Mouse (Mus musculus) thymus, postnatal 0 days (tissue): ENCODE measurements around the gene 1190005I06Rik. TPM values are rescaled to one million over a fixed set of nuclear protein-coding genes. Genes with fewer than 3 reads are reported as not detected.
A peak's percentile ranks its signal among the peaks of the same experiment; 100 is the strongest.

Experiments used
- DNase-seq: peaks from one replicate; pipeline ENCODE4 v3.0.0-alpha.2; 2015; ENCODE audit warnings: low spot score
- polyA plus RNA-seq: library from polyadenylated mRNA; unstranded; fragments of >200 nt; fragmentation: Nextera tagmentation; extraction: Ambion mirVana; gene quantifications from 2 replicates; pipeline ENCODE4 v1.2.1, GENCODE M21; 2015

1190005I06Rik gene
- polyA plus RNA-seq, 1 experiment from 2014 or later, result 2.1 TPM

DNA sequence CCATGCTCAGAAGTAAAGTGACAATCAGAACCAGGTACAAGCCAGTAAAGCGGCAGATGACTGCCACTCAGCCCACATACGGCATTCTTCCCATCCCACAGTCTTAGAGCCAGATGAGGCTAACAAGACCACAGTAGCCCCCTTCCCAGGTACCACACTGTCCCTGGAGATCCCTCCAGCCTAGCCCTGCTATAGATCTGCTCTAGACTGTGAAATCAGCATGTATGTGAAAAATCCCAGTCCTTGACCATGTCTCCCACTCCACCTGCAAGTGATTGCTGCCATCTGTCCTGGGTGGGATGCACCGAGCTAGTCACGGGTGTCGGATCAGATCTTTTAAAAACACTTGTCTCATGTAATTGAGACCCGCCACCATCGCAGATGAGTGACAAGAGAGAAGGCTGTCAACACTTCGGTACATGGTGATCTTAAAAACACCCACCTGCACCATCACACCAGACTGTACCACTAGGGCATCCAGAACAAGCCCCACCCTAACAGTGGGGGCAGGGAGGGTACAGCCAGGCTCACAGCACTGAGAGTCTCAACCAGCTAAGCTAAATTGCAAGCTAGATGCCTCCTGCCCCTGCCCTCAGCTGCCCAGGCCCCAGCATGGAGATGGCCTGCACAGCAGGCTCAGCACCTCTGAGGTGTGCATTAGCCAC is 67.0 kb downstream of the 1190005I06Rik start:
- no peak for DNase-seq

GRCm38 (mm10) chr8:120577821-120578220 is 69.6 kb downstream of the 1190005I06Rik start:
- no peak for DNase-seq

- DNase-seq, result no peak
Observed at GRCm38 (mm10) chr8:120575801-120576200, 71.6 kb downstream of the 1190005I06Rik start.

DNA sequence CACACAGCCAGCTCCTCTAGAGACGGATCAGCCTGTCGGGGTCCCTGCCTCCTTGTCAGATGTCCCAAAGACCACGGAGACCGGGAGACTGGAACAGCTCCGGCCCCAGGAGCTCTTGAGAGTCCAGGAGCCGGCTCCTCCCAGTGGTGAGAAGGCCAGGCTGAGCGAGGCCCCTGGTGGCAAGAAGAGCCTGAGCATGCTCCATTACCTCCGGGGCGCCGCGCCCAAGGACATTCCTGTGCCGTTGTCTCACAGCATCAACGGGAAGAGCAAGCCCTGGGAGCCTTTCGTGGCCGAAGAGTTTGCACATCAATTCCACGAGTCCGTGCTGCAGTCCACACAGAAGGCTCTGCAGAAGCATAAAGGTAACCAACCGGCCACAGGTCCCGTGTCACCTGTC is 72.5 kb downstream of the 1190005I06Rik start:
- DNase-seq, result no peak

DNA sequence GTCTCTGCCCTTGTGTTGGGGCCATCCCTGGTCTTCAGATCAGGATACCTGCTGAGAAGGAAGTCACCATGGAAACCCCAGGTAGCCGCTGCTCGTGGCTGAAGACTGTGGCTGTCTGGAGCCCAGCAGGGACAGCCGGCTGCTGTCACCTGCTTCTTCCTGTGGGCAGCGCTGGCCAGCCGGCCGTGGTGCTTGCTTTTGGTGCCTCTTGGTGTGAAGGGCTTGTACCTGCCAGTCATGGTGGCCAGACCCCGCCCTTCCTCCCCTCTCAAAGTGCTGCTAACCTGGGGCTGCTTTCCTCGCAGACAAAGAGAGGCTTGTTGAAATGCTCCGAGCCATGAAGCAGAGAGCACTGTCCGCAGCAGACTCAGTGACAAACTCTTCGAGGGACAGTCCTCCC is 73.6 kb downstream of the 1190005I06Rik start:
- DNase-seq, result no peak

DNA sequence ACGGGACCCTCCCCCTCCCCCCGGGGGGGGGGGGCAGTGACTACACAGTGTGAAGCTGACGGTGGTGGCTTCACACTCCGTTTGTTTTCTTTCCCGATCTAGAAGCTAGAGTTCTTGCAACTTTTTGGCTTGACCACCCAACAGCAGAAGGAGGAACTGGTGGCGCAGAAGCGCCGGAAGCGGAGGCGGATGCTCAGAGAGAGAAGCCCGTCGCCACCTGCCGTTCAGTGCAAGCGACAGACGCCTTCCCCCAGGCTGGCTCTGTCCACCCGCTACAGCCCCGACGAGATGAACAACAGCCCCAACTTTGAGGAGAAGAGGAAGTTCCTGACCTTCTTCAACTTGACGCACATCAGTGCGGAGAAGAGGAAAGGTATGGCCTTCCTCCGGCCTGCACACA is 74.9 kb downstream of the 1190005I06Rik start:
- no peak for DNase-seq

DNA sequence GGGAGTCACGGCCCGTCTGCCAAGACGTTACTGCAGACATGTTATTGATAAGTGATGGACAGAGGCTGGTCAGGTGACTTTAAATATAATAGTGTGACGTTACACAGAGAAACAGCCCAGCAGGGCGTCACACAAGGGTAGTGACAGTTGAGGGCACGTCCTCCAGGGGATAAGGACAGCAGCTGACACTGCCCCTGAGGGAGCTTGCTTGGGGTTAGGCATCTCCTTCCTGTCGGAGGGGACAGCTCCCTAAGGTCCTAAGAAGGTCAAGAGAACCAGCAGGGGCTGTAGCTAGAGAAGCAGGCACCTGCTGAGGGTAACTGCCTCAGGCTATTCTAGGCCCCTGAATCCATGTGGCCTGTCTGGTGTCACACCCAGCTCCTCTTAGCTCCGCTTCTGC is 75.9 kb downstream of the 1190005I06Rik start:
- no peak for DNase-seq

- DNase-seq, result peak; percentile 67
Observed at GRCm38 (mm10) chr8:120569939-120570715, 77.3 kb downstream of the 1190005I06Rik start.

GRCm38 (mm10) chr8:120569123-120569522 is 78.3 kb downstream of the 1190005I06Rik start:
- no peak for DNase-seq

DNA sequence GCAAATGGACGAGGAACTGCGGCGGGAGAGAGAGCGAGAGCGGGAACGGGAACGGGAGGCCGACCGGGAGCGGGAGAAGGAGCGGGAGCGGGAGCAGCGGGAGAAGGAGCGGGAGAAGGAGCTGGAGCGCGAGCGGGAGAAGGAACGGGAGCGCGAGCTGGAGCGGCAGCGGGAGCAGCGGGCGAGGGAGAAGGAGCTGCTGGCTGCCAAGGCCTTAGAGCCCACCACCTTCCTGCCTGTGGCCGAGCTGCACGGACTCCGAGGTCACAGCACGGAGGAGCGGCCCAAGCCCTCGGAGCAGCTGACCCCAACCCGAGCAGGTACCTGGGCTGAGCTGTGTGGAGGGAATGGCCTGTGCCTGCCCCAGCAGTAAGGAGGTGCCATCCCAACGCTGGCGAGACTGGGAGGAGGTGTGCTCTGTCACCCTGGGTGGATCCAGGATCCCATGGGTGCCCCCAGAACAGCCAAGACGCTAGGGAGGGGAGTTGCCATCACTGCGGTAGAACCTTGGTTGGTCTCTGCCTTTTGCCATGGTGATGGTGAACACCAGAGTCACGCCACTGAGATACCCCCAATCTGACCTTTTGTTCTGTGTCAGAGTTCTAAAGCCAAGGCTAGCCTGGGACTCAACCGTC is 79.2 kb downstream of the 1190005I06Rik start:
- DNase-seq, result no peak

DNA sequence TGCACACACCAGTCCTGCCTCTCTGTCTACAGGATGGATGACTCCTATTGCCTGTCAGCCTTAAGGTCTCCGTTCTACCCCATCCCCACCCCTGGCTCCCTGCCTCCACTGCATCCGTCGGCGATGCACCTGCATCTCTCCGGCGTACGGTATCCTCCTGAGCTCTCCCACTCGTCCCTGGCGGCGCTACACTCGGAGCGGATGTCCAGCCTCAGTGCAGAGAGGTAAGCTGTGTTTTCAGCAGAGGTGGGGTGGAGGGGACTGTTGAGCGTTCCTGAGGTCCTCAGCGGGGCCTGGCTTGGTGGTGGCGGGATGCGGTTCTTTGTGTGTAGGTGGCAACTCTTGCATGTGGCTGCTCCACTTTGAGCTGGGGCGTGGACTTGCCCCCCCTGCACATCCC is 79.7 kb downstream of the 1190005I06Rik start:
- no peak for DNase-seq

- no peak for DNase-seq
Observed at GRCm38 (mm10) chr8:120566681-120567080, 80.8 kb downstream of the 1190005I06Rik start.

DNA sequence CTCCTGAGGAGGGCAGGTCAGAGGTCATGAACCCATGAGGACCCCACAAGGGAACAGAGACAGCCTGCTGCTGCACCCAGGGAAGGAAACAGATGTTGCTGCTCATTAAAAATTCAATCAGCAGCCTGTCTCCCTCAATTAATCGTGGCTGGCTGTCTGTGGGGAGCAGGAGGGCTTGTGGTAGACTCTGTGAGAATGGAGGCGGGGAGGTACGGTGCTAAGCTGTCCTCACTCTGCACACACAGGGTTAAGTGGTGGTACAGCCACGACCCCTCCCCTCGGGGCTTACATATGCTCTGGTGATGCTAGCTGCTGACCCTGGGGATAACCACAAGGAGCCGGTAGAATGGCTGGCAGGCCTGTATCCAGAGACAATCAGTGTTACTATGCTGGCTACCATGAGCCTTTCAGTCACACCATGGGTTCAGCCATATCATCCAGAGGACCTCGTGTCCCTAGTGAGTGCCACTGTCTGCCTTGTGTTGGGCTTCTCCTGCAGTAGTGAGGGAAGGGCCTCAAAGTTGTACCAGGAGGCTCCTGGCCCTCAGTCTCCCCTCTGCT is 82.2 kb downstream of the 1190005I06Rik start:
- DNase-seq, result no peak

DNA sequence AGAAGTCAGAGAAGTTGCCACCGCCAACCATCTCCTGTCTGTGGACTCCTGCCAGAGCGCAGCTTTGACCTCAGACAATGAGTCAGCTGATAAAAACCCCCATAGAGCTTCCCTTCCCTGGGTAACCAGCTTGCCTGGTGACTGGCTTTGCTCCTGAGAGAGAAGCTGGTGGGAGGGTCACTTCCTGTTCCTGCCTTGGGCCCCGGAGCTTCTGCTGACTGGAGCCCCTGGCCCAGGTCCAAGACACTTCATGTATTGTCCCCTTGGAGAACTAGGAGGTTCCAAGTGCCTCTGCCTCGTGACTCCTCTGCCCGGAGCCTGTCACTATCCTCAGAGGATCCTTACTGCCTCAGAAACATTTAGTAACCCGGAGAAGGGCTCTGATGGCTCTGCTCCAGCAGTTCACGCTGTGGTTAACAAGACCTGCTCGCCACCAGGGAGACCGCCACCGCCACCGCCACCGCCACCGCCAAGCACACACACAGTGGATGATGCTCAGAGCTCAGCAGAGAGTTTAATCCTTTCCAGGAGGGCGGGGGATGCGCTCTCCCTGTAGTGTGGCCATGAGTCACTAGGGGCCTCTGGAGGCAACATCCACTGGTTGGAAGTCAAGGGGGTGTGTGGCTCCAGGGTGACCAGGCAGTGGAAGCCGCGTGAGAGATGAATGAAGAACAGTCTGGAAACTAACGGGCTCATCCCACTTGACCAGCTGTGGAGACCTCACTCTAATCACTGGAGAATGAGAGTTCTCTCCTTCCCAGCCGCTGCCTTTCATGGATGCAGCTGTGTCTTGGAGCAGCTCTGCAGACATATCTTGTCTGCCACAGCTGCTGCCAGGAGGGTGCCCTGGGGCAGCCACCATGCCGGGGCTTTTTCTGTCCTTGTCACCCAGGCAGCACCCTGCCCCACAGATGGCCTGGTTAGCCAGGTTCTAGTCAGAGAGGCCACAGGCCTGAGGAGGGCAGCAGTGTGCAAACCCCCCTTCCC is 83.3 kb downstream of the 1190005I06Rik start:
- peak; percentile 41 for DNase-seq

- DNase-seq, result no peak
Observed at GRCm38 (mm10) chr8:120563348-120563724, 84.1 kb downstream of the 1190005I06Rik start.

- no peak for DNase-seq
Observed at GRCm38 (mm10) chr8:120562680-120563347, 84.6 kb downstream of the 1190005I06Rik start.

- peak; percentile 60 for DNase-seq
Observed at GRCm38 (mm10) chr8:120561539-120562435, 85.6 kb downstream of the 1190005I06Rik start.

GRCm38 (mm10) chr8:120560535-120560934 is 86.9 kb downstream of the 1190005I06Rik start:
- DNase-seq, result no peak

- DNase-seq, result no peak
Observed at GRCm38 (mm10) chr8:120559654-120560053, 87.8 kb downstream of the 1190005I06Rik start.
